Mouse (Mus musculus): ENCODE measurements at regions not wholly inside any gene's neighbourhood (a gene's known extent, or its start where the extent isn't known, plus 50 kb on each side); places are given as distances from the start of the nearest gene placed in this dataset.

- TF ChIP-seq CTCF (IDR thresholded peaks at IDR 0.05; ENCODE audit: borderline replicate concordance, insufficient read depth, low read depth, low read length) (no peak), POLR2A (IDR thresholded peaks at IDR 0.05; ENCODE audit: borderline replicate concordance, insufficient read depth, low read length) (no peak)
These were observed 62.9 kb upstream of the Tgif1 start for GRCm38 (mm10) chr17:70916089-70916750.
